Mouse (Mus musculus) thymus, adult 18-20 months (tissue): ENCODE results near the gene Psen2.

Experiments
- DNase-seq, 2 experiments: peaks; one replicate each; pipeline ENCODE4 v3.0.0; 2022; ENCODE audit warnings: mixed read lengths in 2 of 2

Gene Psen2

GRCm38 (mm10) chr1:180274725-180275308 lies 11.6 kb upstream of the Psen2 start:
- DNase-seq, result no peak

GRCm38 (mm10) chr1:180269033-180269432 lies 5.8 kb upstream of the Psen2 start:
- DNase-seq, result no peak

DNA sequence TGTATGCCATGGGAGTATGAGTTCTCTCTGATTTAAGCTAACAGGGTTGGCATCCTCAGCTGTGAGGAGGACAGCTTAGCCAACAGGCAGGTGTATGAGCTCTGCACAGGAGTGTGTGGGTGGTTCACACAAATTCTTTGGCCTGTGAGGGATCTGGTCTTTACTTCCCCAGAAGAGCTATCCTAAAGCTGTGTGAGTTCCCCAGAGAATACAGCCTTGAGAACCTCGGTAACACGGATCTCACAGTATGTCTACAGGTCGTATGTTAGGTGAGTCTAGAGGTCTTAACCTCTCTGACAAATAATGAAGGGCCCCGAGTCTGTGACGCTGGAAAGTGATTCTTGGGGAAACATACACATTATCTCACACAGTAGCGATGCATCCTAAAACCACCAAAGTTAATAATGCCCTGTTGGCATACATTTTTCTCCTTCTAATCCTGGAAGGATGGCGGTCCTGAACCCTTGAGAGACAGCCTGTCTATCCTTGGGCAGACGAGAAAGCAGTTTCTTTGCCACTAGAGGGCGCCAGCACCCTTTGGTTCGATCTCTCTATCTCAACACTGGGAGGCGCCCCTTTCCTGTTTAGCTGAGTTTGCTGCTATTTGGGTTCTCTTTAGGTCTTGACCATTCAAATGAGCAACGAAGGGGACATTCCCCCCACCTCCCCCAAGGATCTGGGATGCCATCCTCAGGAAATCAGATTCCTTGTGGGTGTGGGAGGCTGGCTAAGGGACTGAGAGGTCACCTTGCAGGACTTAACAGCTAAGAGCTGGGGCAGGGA lies 5.2 kb upstream of the Psen2 start:
- DNase-seq, result peak; percentile 73 to 79

GRCm38 (mm10) chr1:180267151-180267550 lies 3.9 kb upstream of the Psen2 start:
- no peak for DNase-seq

DNA sequence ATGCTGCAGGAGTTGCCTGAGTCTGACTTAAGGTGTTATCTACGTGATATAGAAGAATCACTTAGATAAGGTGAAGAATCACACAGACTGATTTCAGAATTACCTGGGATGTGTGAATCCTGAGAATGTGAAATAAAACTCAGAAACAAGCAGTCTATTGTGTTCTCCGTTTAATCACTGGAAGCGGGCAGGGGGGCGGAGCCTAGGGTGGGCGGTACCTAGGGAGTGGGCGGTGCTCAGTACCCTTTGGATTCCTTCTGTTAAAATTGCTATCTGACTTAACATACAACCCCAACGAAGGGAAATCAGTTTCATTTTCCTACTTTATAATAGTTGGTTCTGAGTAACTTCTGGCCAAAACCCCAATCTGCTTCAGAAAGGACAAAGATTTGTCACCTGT lies 2.2 kb upstream of the Psen2 start:
- no peak for DNase-seq

DNA sequence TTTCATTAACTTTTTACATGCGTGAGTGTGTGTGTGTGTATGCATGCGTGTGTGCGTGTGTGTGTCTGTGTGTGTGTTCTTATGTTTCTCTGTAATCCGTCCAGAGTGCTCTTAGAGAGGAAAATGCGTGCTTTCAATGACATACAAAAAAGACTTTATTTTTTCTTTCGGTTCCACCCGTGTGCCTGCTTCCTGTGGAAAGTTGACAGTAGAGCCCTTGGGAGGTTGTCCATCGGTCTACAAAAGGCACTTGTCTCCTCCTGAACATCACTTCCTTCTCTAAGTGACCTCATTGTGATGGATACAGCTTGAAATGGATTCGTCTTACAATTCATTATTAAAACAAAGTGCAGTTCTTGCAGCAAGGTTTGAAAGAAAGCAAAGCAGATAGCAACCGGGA lies 1.6 kb upstream of the Psen2 start:
- no peak for DNase-seq

DNA sequence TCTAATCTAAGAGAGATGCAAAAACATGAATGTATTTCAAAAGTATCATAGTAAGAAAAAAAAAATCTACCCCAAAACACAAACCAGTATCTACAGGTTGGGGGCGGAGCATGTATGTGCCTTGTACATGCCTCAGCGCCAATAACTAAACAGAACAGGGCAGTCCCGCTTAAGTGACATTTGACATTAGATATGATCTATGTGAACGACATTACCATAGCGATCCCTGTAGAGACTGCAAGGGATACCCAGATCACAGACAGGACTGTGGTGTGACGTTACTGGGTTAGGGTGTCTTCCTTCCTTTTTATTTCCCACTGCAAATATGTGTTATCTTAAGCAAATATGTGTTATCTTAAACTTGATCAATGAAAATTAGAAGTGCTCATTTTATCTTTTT lies 1.2 kb upstream of the Psen2 start:
- DNase-seq, result no peak

DNA sequence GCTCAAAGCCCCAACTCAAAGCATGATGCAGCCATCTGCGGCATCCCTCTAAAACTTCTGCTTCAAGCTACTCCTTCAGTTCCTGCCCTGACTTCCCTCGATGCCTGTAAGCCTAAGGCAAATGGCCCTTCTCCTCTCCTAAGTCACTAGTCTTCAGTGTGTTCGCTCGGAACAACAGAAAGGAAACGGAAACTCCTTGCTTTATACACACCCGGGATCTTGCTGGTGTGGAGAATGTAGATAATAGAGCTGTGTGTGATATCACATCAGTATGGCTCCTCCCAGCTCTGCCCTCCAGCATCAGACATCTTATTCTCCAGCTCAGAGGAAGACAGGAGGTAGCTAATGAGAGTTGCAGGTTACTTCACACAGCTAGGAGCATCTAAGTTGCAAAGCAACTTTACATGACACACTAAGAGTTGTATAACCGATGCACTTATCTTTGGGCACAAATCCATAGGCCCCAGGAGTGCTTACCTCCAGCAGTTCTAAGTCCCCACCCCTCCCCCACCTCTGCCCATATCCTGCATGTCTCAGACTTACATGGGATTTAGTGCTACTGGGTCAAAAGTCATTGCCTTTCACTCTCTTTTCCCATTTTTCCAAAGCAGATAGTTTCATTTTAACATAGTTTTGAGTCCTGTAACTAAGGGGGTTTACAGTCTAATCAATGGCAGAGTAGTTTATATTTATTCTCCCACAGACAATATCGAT lies 1.2 kb downstream of the Psen2 start:
- DNase-seq, result no peak

GRCm38 (mm10) chr1:180261415-180261814 lies 1.8 kb downstream of the Psen2 start:
- DNase-seq, result no peak

DNA sequence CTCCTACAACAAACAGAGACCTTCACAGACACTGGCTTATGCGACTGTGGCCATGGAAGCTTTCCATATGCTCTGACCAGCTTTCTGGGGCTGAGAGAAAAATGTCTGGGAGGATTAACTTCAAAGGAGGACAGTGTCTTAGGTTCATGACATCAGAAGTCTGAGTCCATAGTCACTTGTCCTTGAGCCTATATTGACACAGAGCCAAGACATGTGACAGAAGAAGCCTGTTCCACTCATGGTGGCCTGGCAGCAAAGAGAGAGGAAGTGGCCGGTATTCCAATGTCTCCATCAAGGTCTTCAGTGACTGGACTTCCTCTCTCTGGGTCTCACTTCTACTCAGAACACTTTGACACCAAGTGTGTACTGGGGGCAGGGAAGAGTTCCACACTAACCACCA lies 2.4 kb downstream of the Psen2 start:
- DNase-seq, result no peak

- DNase-seq, result no peak
These were observed 3.5 kb downstream of the Psen2 start for GRCm38 (mm10) chr1:180259753-180260152.

- DNase-seq, result no peak
These were observed 5.8 kb downstream of the Psen2 start for GRCm38 (mm10) chr1:180257446-180257845.

DNA sequence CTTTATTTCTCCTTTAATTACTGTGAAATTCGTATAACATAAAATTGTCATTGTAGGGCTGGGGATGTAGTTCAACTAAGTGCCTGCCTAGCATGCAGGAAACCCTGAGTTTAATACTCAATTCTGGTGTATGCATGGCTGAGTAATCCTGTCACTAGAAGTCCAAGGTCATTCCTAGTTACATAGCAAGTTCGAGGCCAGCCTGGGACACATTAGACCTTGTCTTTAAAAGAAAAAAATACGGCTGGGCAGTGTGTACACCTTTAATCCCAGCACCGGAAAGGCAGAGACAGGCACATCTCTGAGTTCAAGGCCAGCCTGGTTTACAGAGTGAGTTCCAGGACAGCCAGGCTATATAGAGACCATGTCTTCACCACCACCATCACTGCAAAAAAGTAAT lies 6.4 kb downstream of the Psen2 start:
- no peak for DNase-seq

DNA sequence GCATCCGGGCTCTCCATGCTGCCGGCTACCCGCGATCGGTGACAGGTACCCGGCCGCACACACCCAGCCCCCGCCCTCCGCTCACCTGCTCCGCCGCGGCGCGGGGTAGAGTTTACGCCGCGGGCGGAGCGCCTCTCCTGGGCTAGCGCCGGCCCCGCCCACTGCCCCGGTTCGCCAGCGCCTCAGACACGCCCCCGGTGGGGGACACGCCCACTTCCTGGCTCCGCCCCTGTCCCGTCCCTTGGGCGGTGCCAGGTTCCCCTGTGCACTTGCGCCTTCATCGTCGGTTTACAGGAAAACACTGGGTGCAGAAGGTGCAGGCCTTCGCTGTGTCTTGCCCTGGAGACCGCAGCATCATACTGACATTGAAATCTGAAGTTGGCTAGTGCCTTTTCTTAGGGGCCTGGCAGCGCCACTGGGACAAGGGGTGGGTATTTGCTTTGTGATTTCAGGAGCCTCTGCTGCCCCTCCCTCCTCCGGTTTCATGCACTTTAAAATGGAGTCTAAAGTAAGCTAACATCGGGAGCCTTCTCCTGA lies 7.0 kb downstream of the Psen2 start:
- DNase-seq, result peak; percentile 92 to 94

DNA sequence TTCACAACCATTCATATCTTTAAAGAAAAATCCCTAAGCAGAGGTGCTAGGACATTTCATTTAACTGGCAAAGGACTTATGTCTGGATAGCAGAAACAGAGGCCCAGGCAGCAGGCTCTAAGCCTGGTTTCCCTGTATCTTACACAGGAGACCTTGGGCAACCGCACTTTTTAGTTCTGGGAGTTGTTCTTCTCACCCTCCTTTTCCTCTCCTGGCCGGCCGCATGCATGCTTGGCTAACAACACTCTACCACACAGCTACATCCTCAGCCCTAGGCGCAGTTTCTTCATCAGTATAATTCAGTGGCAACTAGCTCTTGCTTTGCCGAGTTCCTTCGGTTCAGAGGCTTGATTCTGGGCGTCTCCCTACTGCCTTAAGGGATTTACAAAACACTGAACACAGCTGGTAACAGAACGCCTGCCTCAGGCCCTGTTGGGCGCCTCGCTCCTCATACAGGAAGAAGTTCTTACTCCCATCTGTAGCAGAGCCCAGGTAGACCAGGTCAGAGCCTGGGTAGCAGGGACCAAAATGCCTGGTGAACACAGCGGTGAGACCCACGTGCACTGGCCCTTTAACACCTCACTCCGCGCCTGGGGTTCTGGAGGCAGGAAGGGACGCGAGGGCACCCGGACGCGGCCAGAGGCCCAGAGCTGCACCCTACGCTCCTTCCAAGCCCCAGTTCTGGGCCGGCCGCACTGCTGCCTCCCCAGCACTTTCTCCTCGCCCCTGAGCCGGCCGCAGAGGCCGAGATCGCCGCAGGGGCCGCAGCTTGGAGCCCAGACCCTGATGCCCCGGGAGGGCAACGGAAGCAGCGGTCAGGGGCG lies 7.7 kb downstream of the Psen2 start:
- DNase-seq, result no peak

DNA sequence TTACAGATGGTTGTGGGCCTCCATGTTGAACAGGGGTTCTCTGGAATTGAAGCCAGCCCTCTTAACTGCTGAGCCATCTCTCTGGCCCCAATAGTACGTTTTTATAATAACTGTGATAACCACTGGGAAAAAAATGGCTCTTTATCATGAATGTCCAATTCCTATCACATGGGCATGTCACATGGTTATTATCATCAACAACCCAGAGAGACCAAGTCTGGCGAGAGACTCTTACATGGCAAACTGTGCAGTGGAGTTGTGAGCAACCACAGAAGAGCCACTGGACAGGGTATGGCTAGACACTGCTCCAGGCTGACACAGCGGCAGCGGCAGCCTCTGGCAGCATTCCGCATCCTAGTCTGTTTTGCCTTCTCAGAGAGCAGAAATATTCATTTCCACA lies 8.9 kb downstream of the Psen2 start:
- DNase-seq, result no peak

GRCm38 (mm10) chr1:180252656-180253190 lies 10.5 kb downstream of the Psen2 start:
- DNase-seq, result no peak

- no peak for DNase-seq
These were observed 11.8 kb downstream of the Psen2 start for GRCm38 (mm10) chr1:180251176-180252048.

- no peak for DNase-seq
These were observed 12.8 kb downstream of the Psen2 start for GRCm38 (mm10) chr1:180250441-180250830.

- DNase-seq, result no peak
These were observed 13.4 kb downstream of the Psen2 start for GRCm38 (mm10) chr1:180249666-180250440.
